Mouse (Mus musculus) CH12.LX (cell line): ENCODE results near the gene Ptpn20.

Experiments
- CTCF ChIP-seq, 2 experiments: IDR thresholded peaks in 1 of 2; conservative IDR thresholded peaks in 1 of 2; 2 replicates each; pipeline ENCODE4 v1.5.1; 2011 to 2012; ENCODE audit warnings: low read depth in 2 of 2, low read length in 2 of 2, improper control_type of control experiment in 1 of 2, inconsistent platforms in 1 of 2, mild to moderate bottlenecking in 1 of 2, moderate library complexity in 1 of 2
- MYC ChIP-seq: IDR thresholded peaks from 2 replicates; pipeline ENCODE4 v1.6.1; 2011; ENCODE audit warnings: low read depth, mild to moderate bottlenecking, improper control_type of control experiment, low read length
- SMC3 ChIP-seq: IDR thresholded peaks from 2 replicates; pipeline ENCODE4 v1.6.1; 2011; ENCODE audit warnings: low read depth, low read length, improper control_type of control experiment

GRCm38 (mm10) chr14:33682768-33683167, 93.8 kb downstream of the Ptpn20 start:
- TF ChIP-seq MYC (no peak), CTCF (conservative IDR thresholded peaks at IDR 0.05 in 1 of 2, IDR thresholded peaks at IDR 0.05 in 1 of 2; ENCODE audit: low read depth in 2 of 2, low read length in 2 of 2) (no peak), SMC3 (no peak)
